Mouse (Mus musculus): ENCODE results near the gene Nrsn2. TPM values are rescaled to one million over a fixed set of nuclear protein-coding genes. Genes with fewer than 3 reads are reported as not detected.

The Nrsn2 gene
- total and polyA plus RNA-seq, 3 experiments: not detected

DNA sequence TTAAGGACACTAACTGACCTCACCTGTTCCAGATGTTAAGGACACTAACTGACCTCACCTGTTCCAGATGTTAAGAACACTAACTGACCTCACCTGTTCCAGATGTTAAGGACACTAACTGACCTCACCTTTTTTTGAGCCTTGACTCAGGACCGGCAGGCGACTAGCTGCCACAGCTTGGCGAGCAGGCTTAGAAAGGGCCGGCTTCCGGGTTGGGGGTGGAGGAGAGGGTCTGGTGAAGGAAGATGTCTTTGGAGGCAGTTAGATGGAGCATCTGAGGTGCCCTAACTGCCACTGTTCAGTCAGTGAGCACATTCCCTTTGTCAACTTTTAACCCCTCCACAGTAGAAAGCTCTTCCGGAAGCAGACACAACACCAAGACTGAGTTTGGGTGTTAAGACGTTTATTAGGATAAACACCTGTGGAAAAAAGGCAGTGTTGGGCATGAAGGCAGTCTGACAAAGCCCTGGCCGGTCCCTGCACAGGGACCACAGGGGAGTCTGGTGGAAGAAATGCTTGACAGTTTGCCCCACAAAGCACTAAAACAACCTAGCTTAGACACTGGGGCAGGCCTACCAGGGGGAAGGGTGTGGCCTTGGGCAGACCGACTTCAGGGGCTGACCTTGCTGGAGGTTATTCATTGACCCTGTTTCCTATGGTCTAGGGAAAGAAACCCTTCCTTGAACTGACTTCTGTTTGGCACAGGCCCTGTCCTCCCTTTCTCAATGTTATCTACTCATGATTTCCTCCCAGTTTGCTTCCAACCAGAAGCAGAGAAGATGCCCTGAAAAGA lies 17.0 kb upstream of the Nrsn2 start:
- no peak overlapping the region for H3K4me2 ChIP-seq (ENCODE audit: insufficient read depth, low read depth, poor library complexity, severe bottlenecking)
- no peaks in the 10 kb centered on the region for H3K36me3 ChIP-seq (replicated peaks in 1 of 2; ENCODE audit: control insufficient read depth in 1 of 2, insufficient read depth in 1 of 2, low read length in 1 of 2)
- no peak overlapping the region for H3K4me3 ChIP-seq (replicated peaks in 1 of 3; ENCODE audit: low read depth in 2 of 3, low read length in 2 of 3, poor library complexity in 1 of 3)
- no peak overlapping the region for H3K27ac ChIP-seq (ENCODE audit: insufficient read depth, low read depth)
- dilution Hi-C loops (cut with MboI; ENCODE audit: extremely low pct_ligation_motif_present, extremely low pct_unique_long_range_greater_than_20kb, low sequenced_read_pairs): no loop called here
- no peak overlapping the region for H3K9ac ChIP-seq (ENCODE audit: insufficient read depth, low read depth)
- TF ChIP-seq TBP (conservative IDR thresholded peaks at IDR 0.05; ENCODE audit: low read depth, low read length) (no peak), ZC3H11A (IDR thresholded peaks at IDR 0.05; ENCODE audit: low read depth, low read length) (no peak), POLR2A (IDR thresholded peaks at IDR 0.05; ENCODE audit: low read depth, low read length) (no peak), MAZ (IDR thresholded peaks at IDR 0.05; ENCODE audit: low read depth, low read length) (no peak), SMC3 (IDR thresholded peaks at IDR 0.05; ENCODE audit: low read depth, low read length) (no peak), CHD2 (IDR thresholded peaks at IDR 0.05; ENCODE audit: low read length) (no peak), CHD1 (IDR thresholded peaks at IDR 0.05; ENCODE audit: low read depth, low read length) (no peak), ZMIZ1 (IDR thresholded peaks at IDR 0.05; ENCODE audit: low read depth, low read length) (no peak), ETS1 (conservative IDR thresholded peaks at IDR 0.05; ENCODE audit: low read depth, low read length) (no peak), JUND (conservative IDR thresholded peaks at IDR 0.05; ENCODE audit: low read depth, low read length) (no peak), HCFC1 (IDR thresholded peaks at IDR 0.05; ENCODE audit: low read depth, low read length) (no peak), UBTF (IDR thresholded peaks at IDR 0.05; ENCODE audit: low read depth, low read length) (no peak), RAD21 (IDR thresholded peaks at IDR 0.05; ENCODE audit: low read depth, low read length) (no peak), TCF12 (IDR thresholded peaks at IDR 0.05; ENCODE audit: low read depth, low read length) (no peak), EP300 (IDR thresholded peaks at IDR 0.05; ENCODE audit: low read length) (no peak), JUN (IDR thresholded peaks at IDR 0.05; ENCODE audit: insufficient read depth, low read depth, low read length) (no peak), KAT2A (IDR thresholded peaks at IDR 0.05; ENCODE audit: insufficient replicate concordance, low read length) (no peak), E2F4 (IDR thresholded peaks at IDR 0.05; ENCODE audit: insufficient replicate concordance, low read depth, low read length) (no peak)
- peaks cover 27% of the 10 kb centered on the region for H3K9me3 ChIP-seq (replicated peaks; ENCODE audit: low read length)
- DNase-seq (ENCODE audit: extremely low read depth): no peak
- in situ Hi-C loops (cut with MboI; ENCODE audit: low pct_ligation_motif_present, low pct_unique_long_range_greater_than_20kb, low sequenced_read_pairs): no loop called here
- peaks cover 10% of the 10 kb centered on the region for H3K27me3 ChIP-seq (replicated peaks)
- H3K4me1 ChIP-seq (ENCODE audit: control insufficient read depth in 1 of 2, insufficient read depth in 2 of 2): peaks cover 0 to 2% of the 10 kb centered on the region in 2 experiments; a peak in 1 of 4 replicates
- H3K79me2 ChIP-seq (replicated peaks; ENCODE audit: control insufficient read depth, extremely low read depth, insufficient read depth, poor library complexity, severe bottlenecking): no peaks in the 10 kb centered on the region

- no peak for TF ChIP-seq MAZ (IDR thresholded peaks at IDR 0.05; ENCODE audit: low read depth, low read length)
- peak; percentile 83 for TF ChIP-seq RAD21 (IDR thresholded peaks at IDR 0.05; ENCODE audit: low read depth, low read length)
- peak; percentile 36 to 88; a peak in 3 of 4 replicates for TF ChIP-seq CTCF (conservative IDR thresholded peaks at IDR 0.05 in 1 of 2, IDR thresholded peaks at IDR 0.05 in 1 of 2; ENCODE audit: low read depth in 2 of 2, low read length in 2 of 2)
- peak; percentile 60 for TF ChIP-seq SMC3 (IDR thresholded peaks at IDR 0.05; ENCODE audit: low read depth, low read length)
- no peak for TF ChIP-seq IRF4 (IDR thresholded peaks at IDR 0.05; ENCODE audit: low read depth, low read length)
- Histone ChIP-seq H3K9me3 (replicated peaks; ENCODE audit: low read length) (peaks cover 22% of the 10 kb centered on the region), H3K79me2 (replicated peaks; ENCODE audit: control insufficient read depth, extremely low read depth, insufficient read depth, poor library complexity, severe bottlenecking) (no peaks in the 10 kb centered on the region), H3K27ac (ENCODE audit: insufficient read depth, low read depth) (no peak overlapping the region), H3K36me3 (replicated peaks in 1 of 2; ENCODE audit: control insufficient read depth in 1 of 2, insufficient read depth in 1 of 2, low read length in 1 of 2) (no peaks in the 10 kb centered on the region), H3K4me2 (ENCODE audit: insufficient read depth, low read depth, poor library complexity, severe bottlenecking) (no peak overlapping the region), H3K27me3 (replicated peaks) (peaks cover 12% of the 10 kb centered on the region), H3K4me3 (replicated peaks in 1 of 3; ENCODE audit: low read depth in 2 of 3, low read length in 2 of 3, poor library complexity in 1 of 3) (no peak overlapping the region), H3K9ac (ENCODE audit: insufficient read depth, low read depth) (no peak overlapping the region), H3K4me1 (ENCODE audit: control insufficient read depth in 1 of 2, insufficient read depth in 2 of 2) (peaks cover 0 to 2% of the 10 kb centered on the region in 2 experiments; a peak in 1 of 4 replicates)
- in situ Hi-C loops (cut with MboI; ENCODE audit: low pct_ligation_motif_present, low pct_unique_long_range_greater_than_20kb, low sequenced_read_pairs): no loop called here
- DNase-seq (ENCODE audit: extremely low read depth): peak; percentile 38
- dilution Hi-C loops (cut with MboI; ENCODE audit: extremely low pct_ligation_motif_present, extremely low pct_unique_long_range_greater_than_20kb, low sequenced_read_pairs): no loop called here
Measured at GRCm38 (mm10) chr2:152392786-152393185, 16.3 kb upstream of the Nrsn2 start.
